Mouse (Mus musculus): ENCODE data around the gene Map3k1.
A peak's percentile ranks its signal among the peaks of the same experiment; 100 is the strongest.
"Not testable (repeated sequence)": the region's sequence is repeated elsewhere in the genome, so short reads cannot be mapped to it uniquely, and the experiment has no call there.

Gene Map3k1

DNA sequence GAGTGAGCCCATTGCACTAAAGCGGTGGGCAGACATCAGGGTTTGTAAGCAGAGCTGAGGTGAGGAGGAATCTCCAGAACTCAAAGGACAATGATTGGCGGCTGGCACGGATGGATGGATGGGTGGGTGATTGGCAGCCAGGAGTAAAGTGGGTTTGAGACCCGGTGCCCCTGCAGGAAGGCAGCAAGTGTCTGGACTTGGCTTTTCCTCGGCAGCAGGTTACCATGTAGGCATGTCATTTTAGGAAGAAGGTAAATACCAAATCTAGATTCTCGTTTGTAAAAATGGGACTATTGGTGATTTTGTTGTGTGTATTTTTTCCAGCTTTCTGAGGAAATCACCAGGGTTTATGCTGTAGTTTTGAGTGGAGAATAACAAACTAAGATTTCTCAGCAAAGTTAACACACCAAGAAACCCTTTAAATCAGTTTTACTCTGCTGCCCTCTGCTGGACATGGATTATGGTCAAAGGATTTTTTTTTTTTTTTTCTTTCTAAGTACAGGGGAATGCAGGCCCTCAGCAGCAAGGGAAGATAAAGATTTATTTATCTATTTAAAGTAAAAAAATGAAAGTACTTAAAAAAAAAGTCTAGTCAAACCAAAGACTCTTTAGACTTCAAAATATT is 66.7 kb downstream of the Map3k1 start:
- peak; percentile 65 for DNase-seq (ENCODE audit: extremely low spot score)

DNA sequence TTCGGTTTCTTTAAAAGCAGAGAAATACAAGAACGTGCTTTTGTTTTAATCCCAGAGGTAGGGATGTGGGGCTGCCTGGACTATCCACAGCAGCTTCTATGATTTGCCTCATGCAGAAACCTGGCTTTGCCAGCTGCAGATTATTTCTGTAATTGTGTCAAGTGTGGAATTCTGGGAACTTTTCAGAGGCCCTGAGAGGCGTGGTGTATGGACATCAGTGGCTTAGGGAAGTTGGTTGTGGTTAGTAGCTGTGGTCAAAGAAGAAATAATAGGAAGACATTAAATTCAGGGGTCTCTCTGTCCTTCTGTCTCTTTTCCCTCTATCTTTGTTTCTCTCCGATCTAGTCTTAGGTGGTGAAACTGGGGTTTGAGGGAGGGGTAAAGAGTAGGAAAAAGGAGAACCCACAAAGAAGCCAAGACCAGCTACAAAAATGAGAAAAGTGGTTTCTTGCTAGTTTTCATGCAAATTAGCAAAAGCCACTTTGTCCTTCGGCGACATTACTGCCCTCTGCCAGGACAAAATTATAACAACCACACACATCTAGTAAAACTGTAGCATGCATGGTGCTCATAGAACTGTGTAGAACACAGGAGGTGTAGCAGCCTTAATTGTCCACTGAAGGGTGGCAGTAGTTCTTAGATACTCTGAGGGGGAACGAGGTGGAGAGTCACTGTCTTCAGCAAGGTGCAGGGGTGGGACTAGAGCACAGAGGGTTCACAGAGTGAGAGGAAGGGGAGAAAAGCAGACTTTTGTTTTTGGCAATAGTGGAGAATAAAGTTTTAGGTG is 67.4 kb downstream of the Map3k1 start:
- DNase-seq (ENCODE audit: extremely low spot score): no peak

DNA sequence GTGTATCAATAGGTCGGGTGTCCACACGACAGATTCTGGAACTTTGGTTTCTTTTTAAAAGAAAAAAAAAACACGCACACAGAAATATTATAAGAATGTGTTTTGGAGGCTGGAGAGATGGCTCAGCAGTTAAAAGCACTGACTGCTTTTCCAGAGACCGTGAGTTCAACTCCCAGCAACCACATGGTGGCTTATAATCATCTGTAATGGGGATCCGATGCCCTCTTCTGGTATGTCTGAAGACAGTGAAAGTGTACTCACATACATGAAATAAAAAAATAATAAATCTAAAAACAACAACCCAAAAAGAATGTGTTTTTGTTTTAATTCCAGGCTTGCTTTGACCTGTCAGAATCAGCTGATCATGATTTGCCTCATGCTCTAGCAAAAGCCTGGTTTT is 81.9 kb downstream of the Map3k1 start:
- no peak for DNase-seq (ENCODE audit: extremely low spot score)

DNA sequence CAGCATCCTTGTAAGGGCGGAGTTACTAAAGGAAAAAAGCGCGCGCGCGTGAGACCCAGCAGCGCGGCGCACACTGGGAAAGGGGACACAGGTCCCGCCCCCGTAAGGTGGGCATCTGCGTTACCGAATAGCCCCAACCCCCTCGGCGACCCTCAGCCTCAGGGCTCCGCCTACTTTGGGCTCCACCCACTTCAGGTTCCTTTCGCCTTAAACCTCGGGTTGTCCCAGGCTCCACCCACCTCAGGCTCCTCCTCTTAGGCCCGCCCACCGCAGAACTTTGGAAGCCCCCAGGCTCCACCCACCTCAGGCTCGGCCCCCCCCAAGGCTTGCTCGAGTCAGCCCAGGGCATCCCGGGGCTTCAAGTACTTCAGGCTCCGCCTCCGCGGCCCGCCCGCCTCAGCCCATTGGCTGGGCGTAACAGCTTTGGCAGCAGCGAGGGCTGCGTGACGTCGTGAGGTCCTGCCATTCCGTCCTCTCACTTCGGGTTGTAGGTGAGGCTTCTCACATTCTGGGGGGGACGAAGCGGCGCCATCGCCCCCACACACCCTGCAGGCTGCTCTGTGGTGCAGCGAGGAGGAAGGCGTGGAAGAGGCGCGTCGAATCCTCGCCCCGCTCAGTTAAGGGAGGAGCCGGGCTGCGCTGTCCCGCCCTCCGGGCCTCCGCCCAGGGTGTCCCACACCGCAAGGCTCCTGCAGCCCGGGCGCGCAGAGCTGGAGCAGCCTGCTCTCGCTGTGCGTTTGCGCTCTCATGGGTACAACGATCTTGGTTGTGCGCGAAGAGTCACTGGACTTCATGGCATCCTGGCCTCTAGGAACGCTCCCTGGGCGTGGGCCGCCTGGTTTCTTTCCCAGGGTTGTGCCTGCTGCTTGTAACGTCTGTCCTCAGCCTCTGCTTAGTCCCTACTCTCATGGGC is 83.4 kb downstream of the Map3k1 start:
- peak; percentile 100 for DNase-seq (ENCODE audit: extremely low spot score)

DNA sequence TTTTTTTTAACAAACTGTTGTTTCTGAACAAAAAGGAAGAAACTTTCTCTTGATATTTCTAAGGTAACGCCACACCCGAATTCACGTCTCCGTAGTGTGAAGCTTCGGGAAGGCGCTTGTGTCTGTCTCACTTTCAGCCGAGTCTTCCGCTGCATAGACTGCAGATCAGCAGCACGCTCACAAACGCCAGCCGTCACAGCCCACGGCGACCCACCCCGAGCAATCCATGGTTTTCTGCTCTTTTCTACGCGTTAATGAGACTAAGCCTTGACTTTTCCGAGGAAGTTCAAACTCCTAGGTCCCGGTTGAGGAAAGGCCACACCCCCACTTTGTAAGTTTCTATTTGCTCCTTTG is 84.0 kb downstream of the Map3k1 start:
- no peak for DNase-seq (ENCODE audit: extremely low spot score)

DNA sequence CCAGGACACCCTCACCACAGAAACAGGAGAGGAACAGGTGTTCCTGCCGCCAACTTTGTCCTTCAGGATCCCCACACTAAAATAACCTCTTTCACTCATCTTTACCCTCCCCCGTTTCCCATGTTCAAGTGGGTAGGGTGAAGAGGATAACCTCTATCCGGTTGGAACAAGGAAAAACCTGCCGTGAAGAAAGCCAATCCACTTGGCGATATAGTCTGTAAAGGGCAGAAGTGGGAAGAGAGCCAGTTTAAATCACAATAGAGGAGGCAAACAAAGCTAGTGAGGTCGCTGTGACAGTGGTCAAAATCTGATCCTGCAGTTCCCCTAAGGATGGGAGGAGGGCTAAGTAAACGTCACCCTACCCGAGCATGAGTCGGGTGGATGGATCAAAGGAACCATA is 89.1 kb downstream of the Map3k1 start:
- DNase-seq (ENCODE audit: extremely low spot score): no peak

DNA sequence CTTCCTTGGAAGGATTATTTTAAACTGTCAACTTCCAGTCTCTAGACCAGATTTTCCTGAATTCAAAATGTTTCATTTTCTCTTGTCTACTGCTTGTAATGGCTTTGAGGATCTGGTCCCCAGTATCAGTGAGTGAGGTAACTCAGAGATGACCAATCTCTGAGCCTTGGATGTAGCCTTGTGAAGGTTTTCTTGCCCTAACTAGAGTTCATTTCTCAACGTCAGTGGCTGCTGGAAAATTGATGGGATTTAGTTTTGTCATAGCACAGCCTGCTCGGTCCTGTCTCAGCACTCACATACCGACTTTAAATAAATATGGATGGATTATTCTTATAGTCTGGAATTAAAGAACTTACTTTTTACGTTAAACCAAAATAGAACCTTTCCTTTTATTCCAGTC is 98.3 kb downstream of the Map3k1 start:
- no peak for DNase-seq (ENCODE audit: extremely low spot score)

DNA sequence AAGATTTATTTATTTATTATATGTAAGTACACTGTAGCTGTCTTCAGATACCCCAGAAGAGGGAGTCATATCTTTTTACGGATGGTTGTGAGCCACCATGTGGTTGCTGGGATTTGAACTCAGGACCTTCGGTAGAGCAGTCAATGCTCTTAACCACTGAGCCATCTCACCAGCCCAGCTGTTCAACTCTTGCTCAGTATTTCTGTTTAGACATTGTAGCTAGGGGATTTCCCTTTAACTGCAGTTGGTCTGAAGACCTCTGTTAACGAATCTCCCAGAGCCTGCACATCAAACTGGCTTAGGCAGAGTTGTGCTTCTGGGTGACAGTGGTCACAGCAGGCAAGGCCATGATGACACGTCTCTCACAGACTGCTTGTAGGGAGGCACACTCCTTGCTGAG is 104.8 kb downstream of the Map3k1 start:
- DNase-seq (ENCODE audit: extremely low spot score): not testable (repeated sequence)

DNA sequence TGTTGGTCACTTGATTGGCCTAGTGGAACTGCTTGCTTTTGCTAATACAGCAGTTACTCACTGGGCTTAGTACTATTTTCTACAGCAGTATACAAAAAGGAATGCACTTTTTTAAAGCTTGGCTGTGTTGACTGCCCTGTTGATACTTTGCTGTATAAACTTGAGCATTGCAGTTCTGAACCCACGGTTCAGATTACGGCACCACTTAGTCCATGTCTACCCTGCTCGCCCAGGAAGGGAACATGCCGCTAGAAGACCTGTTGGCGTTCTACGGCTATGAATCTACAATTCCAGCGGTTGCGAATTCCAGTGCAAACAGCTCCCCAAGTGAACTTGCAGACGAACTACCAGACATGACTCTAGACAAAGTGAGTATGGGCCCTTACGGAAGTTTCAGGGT is 105.4 kb downstream of the Map3k1 start:
- no peak for DNase-seq (ENCODE audit: extremely low spot score)
